Mouse (Mus musculus) testis, adult 2 months (tissue): Measurements from ENCODE around the gene Rcc2. TPM values are rescaled to one million over a fixed set of nuclear protein-coding genes. Genes with fewer than 3 reads are reported as not detected.

ENCODE experiments used
- H3K27ac ChIP-seq: fragments of 200-500 bp; 2 replicates; pipeline ENCODE4 v1.5.1; 2012; ENCODE audit warnings: low read depth, low read length; ENCODE audit not compliant: control insufficient read depth, insufficient read depth
- H3K27me3 ChIP-seq: fragments of 200-500 bp; 2 replicates; pipeline ENCODE4 v1.6.1; 2012; ENCODE audit warnings: mild to moderate bottlenecking, low read length, moderate library complexity; ENCODE audit not compliant: control insufficient read depth, insufficient read depth
- H3K36me3 ChIP-seq: fragments of 200-500 bp; 2 replicates; pipeline ENCODE4 v1.6.1; 2012; ENCODE audit warnings: mild to moderate bottlenecking, low read length; ENCODE audit not compliant: control insufficient read depth, insufficient read depth
- H3K4me1 ChIP-seq: fragments of 200-500 bp; 2 replicates; pipeline ENCODE4 v1.6.1; 2012; ENCODE audit warnings: low read length; ENCODE audit not compliant: control insufficient read depth, insufficient read depth
- H3K4me3 ChIP-seq: fragments of 200-500 bp; 2 replicates; pipeline ENCODE4 v1.5.1; 2012; ENCODE audit warnings: low read depth, mild to moderate bottlenecking, low read length, moderate library complexity, mixed read lengths; ENCODE audit not compliant: control insufficient read depth
- CTCF ChIP-seq: fragments of 200-500 bp; IDR thresholded peaks from 2 replicates; pipeline ENCODE4 v1.5.1; 2012; ENCODE audit warnings: low read depth, mild to moderate bottlenecking, inconsistent platforms, low read length, moderate library complexity; ENCODE audit not compliant: control insufficient read depth, insufficient read depth, insufficient replicate concordance
- POLR2A ChIP-seq: fragments of 200-500 bp; IDR thresholded peaks from 2 replicates; pipeline ENCODE4 v1.6.1; 2012; ENCODE audit warnings: low read depth, mild to moderate bottlenecking, inconsistent platforms, low read length, moderate library complexity; ENCODE audit not compliant: control insufficient read depth
- polyA plus RNA-seq: library from polyadenylated mRNA; depleted of rRNA; stranded (reverse); fragments of >200 nt; gene quantifications from 2 replicates; pipeline ENCODE4 v1.2.3, GENCODE M21; 2012

Rcc2 gene
- polyA plus RNA-seq, 1 experiment, result 32.1 TPM

GRCm38 (mm10) chr4:140689873-140690655 lies 10.3 kb upstream of the Rcc2 start:
- H3K27ac ChIP-seq, result no peak overlapping the region
- H3K36me3 ChIP-seq, result no peaks in the 10 kb centered on the region
- no peaks in the 10 kb centered on the region for H3K27me3 ChIP-seq
- peaks cover 7% of the 10 kb centered on the region for H3K4me1 ChIP-seq
- H3K4me3 ChIP-seq, result peak overlapping the region; percentile 40; the same call in 1 of the 2 replicates
- TF ChIP-seq CTCF (no peak), POLR2A (no peak)

DNA sequence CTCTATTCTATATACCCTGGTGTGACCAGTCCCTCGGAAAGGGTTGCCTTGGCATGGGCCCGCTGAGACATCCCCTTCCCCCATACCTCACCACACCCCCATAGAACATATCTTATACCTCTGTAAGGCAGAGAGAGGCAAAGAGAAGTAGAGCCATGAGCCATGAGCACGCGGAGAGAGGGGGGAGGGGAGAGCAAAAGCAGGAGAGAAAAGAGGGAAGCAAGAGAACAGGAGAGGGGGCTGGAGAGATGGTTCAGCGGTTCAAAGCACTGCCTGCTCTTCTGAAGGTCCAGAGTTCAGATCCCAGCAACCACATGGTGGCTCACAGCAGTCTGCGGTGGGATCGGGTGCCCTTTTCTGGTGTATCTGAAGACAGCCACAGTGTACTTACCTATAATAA lies 8.9 kb upstream of the Rcc2 start:
- TF ChIP-seq POLR2A (no peak), CTCF (no peak)

GRCm38 (mm10) chr4:140693513-140693912 lies 6.8 kb upstream of the Rcc2 start:
- H3K4me3 ChIP-seq, result no peak overlapping the region
- no peaks in the 10 kb centered on the region for H3K36me3 ChIP-seq
- peaks cover 7% of the 10 kb centered on the region for H3K4me1 ChIP-seq
- TF ChIP-seq POLR2A, result no peak
- TF ChIP-seq CTCF, result no peak
- no peaks in the 10 kb centered on the region for H3K27me3 ChIP-seq
- no peak overlapping the region for H3K27ac ChIP-seq

More for the DNA sequence above, 8.9 kb upstream of the Rcc2 start:
- Histone ChIP-seq H3K4me1 (peaks cover 7% of the 10 kb centered on the region), H3K27ac (no peak overlapping the region), H3K36me3 (no peaks in the 10 kb centered on the region), H3K27me3 (no peaks in the 10 kb centered on the region), H3K4me3 (peak overlapping the region; percentile 46)

GRCm38 (mm10) chr4:140694551-140695060 lies 5.7 kb upstream of the Rcc2 start:
- H3K36me3 ChIP-seq, result no peaks in the 10 kb centered on the region
- peaks cover 9% of the 10 kb centered on the region for H3K4me1 ChIP-seq
- no peaks in the 10 kb centered on the region for H3K27me3 ChIP-seq
- no peak overlapping the region for H3K27ac ChIP-seq
- no peak for TF ChIP-seq POLR2A
- H3K4me3 ChIP-seq, result no peak overlapping the region

DNA sequence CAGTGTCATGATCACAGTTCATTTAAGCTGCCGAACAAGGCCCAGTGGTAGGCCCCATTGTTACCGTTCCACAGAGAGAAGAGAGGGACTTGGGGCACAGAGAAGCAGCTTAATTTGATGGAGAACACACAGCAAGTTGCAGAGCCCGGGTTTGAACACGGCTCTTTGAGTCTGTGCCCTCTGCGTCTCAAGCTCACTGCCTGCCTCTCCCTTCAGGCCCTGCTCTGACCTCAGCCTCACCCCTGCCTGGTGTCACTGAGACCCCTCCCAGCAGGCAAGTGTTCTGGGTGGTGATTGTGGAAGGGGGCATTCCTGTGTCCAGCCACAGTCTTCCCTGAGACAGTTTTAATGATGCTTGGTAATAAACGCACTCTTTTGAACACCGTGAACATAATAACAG lies 5.2 kb upstream of the Rcc2 start:
- no peak overlapping the region for H3K4me3 ChIP-seq
- H3K27me3 ChIP-seq, result no peaks in the 10 kb centered on the region
- TF ChIP-seq CTCF (no peak), POLR2A (no peak)
- peaks cover 11% of the 10 kb centered on the region for H3K4me1 ChIP-seq
- H3K27ac ChIP-seq, result no peak overlapping the region
- H3K36me3 ChIP-seq, result no peaks in the 10 kb centered on the region

GRCm38 (mm10) chr4:140695675-140696585 lies 4.4 kb upstream of the Rcc2 start:
- no peak overlapping the region for H3K4me3 ChIP-seq
- no peak overlapping the region for H3K27ac ChIP-seq
- no peak for TF ChIP-seq CTCF
- TF ChIP-seq POLR2A, result no peak
- no peaks in the 10 kb centered on the region for H3K36me3 ChIP-seq
- H3K27me3 ChIP-seq, result no peaks in the 10 kb centered on the region
- H3K4me1 ChIP-seq, result peaks cover 12% of the 10 kb centered on the region

DNA sequence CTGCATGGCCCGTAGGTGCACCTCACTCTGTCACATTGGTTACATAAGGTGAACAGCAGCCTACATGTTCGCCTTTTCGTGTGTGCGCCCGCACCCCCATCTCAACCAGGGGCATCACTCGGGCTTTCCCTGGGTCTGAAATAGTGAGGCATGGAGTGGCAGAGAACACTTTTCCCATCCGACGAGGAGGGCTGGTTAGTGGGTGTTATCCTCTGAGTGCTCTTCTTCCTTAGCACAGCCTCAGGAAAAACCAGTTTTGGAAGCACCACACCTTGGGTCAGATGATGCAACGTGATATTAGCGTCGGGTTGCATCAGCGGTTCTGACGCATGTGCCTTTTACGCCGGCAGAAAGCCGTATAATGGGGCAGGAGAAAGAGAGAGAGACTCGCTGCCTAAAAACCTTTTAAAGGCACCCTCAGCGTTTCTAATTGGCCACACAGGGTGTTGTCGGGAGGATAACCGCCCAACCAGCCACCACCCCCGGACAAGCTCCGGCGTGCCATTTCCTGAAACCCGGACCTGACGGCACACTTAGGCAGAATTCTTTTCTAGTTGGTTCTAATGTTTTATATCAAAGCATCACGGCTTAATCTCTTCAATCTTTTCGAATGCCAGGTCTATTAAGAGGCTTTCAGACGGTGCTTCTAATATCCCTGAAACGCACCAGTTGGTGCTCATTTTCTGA lies 757 bp upstream of the Rcc2 start:
- Histone ChIP-seq H3K4me3 (peak overlapping the region; percentile 40), H3K4me1 (peaks cover 29% of the 10 kb centered on the region), H3K36me3 (no peaks in the 10 kb centered on the region), H3K27ac (peak overlapping the region; percentile 21; the same call in 1 of the 2 replicates), H3K27me3 (no peaks in the 10 kb centered on the region)
- no peak for TF ChIP-seq POLR2A
- TF ChIP-seq CTCF, result no peak
